Mouse (Mus musculus): ENCODE measurements around the gene Hivep3.

Gene Hivep3

GRCm38 (mm10) chr4:120164316-120164715, 430.7 kb downstream of the Hivep3 start:
- DNase-seq = no peak

DNA sequence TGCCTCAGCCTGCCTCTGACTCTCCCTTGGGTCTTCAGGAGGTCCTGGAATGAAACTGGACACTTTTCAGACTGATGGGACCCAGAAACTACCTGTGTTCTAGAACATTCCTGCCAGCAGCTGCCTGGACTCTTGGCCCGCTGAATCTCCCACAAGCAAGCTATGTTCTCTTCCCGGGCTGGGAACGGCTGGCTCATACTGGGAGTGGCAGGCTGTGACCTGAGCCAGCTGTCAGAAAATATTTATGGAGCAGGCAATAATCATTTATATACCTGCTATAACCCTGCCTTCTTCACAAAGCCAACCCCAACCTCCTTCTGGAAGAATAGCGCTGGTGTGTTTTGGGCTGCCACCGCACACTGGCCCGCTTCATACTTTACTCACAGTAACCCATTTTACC, 434.2 kb downstream of the Hivep3 start:
- no peak for DNase-seq

- DNase-seq = no peak
Observed at GRCm38 (mm10) chr4:120168346-120168745, 434.8 kb downstream of the Hivep3 start.

DNA sequence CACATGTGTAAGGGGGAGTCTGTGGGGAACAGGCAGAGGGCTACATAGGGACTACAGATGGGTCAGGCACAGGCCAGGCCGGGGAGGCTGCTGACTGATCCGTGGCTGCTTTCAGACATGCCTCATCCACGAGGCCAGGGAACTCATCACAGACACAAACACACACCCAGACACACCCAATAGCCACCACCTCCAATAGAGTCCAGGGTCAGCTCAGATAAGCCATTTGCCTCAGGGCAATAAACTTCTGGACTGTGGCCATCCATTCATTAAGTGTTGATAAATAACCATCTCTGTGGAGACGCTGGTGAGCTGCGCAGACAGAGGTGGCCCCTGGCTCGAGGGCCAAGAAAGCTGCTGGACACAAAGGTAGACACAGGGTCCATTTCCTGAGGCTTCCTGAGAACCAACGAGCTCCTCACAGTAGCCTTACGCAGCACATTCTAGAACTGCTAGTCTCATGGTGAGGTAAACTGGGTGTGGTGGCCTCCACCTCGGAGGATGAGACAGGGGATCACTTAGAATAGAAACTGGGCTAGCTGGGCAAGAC, 436.9 kb downstream of the Hivep3 start:
- DNase-seq = no peak

GRCm38 (mm10) chr4:120172050-120172684, 438.6 kb downstream of the Hivep3 start:
- peak; percentile 53 for DNase-seq

GRCm38 (mm10) chr4:120179123-120179522, 445.5 kb downstream of the Hivep3 start:
- no peak for DNase-seq

DNA sequence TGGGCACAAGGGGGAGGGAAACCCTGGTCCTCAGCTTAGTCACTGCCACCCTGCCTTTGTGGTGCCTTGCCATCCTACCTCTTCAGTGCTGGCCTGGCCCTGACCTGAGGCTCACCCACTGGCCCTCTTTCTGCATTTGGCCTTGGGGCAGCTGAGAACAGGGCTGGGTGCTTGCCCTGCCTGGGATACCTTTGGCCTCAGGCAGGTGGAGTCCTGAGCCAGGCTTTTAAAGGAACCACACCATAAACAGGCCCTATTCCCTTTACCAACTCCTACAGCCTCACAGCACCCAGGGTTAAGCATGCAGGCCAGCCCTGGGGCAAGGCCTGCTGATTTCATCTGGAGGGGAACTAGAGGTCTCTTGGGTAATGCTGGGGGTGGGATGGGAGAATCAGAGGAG, 447.0 kb downstream of the Hivep3 start:
- DNase-seq = no peak

GRCm38 (mm10) chr4:120184374-120184991, 450.9 kb downstream of the Hivep3 start:
- DNase-seq = no peak

- DNase-seq = no peak
Observed at GRCm38 (mm10) chr4:120186441-120186840, 452.9 kb downstream of the Hivep3 start.

- peak; percentile 16 for DNase-seq
Observed at GRCm38 (mm10) chr4:120186934-120187333, 453.4 kb downstream of the Hivep3 start.
